Mouse (Mus musculus): ENCODE data around the gene Bag5. TPM values are rescaled to one million over a fixed set of nuclear protein-coding genes. Genes with fewer than 3 reads are reported as not detected.
"Not testable (repeated sequence)": the region's sequence is repeated elsewhere in the genome, so short reads cannot be mapped to it uniquely, and the experiment has no call there.

Bag5 gene
- polyA plus RNA-seq, 1 experiment = 40.7 TPM

DNA sequence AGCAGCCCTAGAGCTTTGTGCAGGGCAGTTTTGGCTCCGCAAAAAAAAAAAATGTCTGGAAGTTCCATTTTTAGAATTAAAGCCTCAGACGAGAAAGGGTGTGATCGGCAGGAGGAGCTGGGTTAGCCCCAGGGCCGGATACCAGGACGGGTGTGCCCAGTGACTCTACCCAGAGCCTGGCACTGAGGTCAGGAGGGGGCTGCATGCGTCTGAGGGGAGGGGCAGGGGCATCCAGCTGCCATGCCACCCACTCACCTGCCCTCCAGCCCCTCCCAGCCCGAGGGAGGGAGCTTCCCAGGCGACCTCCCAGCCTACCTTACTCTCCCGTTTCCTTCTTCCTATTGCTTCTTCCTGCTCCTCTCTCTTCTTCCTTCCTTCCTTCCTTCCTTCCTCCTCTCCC lies 40.3 kb upstream of the Bag5 start:
- TF ChIP-seq POLR2A (IDR thresholded peaks at IDR 0.05; ENCODE audit: borderline replicate concordance, extremely low read depth, insufficient read depth, insufficient read length, poor library complexity, severe bottlenecking) = no peak
- no peak for TF ChIP-seq CTCF (IDR thresholded peaks at IDR 0.05; ENCODE audit: borderline replicate concordance, extremely low read depth, insufficient read depth, insufficient read length)
- DNase-seq (ENCODE audit: low read depth) = no peak

DNA sequence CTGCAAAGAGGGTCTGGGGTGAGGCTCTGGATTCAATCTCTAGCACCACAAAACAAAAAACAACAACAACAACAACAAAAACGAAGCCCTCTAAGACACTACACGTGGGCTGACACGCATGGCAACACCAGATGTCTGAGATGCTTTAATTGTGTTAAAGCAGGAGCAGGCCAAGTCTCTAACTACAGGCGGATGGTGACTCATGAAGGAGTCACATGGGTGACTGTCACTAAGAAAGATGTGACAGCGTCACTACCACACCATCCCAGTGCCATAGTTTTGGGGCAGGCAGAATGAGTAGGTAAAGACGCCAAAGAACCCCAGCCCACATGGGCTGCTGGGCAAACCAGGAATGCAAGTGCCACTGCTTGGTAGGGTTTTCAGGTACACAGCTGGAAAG lies 39.4 kb upstream of the Bag5 start:
- DNase-seq (ENCODE audit: low read depth) = no peak
- TF ChIP-seq CTCF (IDR thresholded peaks at IDR 0.05; ENCODE audit: borderline replicate concordance, extremely low read depth, insufficient read depth, insufficient read length) (no peak), POLR2A (IDR thresholded peaks at IDR 0.05; ENCODE audit: borderline replicate concordance, extremely low read depth, insufficient read depth, insufficient read length, poor library complexity, severe bottlenecking) (no peak)

DNA sequence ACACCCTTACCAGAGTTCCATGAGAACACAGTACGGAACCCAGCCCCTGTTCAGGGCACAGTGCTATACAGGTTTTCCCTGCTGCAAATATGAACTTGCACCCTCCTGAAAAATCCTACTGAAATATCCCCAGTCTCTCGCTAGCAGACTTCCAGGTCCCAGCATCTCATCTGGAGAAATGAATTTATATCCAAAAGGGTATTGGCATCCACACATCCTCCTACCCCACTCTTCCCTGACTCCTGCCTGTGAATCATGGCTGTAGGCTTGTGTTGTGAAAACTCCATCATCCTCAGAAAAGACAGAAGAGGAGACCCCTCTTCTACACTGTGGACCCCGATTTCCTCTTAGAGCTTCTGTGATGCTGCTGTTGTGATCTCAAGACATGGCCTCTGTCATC lies 37.7 kb upstream of the Bag5 start:
- no peak for TF ChIP-seq POLR2A (IDR thresholded peaks at IDR 0.05; ENCODE audit: borderline replicate concordance, extremely low read depth, insufficient read depth, insufficient read length, poor library complexity, severe bottlenecking)
- TF ChIP-seq CTCF (IDR thresholded peaks at IDR 0.05; ENCODE audit: borderline replicate concordance, extremely low read depth, insufficient read depth, insufficient read length) = no peak
- DNase-seq (ENCODE audit: low read depth) = no peak

DNA sequence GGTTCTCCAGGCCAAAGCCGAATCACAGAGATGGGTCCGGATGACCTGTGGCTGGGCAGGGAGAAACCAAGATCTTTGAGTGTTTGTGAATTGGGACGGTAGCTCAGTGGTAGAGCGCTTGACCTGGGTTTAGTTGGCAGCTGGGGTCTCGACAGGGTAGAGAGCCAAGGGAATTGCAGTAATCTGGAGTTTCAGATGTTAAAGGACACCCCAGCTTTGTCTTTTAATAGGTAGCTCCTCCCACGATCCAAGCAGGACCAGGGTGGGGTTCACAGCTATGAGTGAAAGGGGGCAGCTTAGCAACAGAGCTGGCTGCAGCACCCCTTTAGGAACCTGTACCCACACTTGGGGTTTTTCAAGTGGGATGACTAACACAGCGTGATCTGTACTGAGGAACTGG lies 34.4 kb upstream of the Bag5 start:
- TF ChIP-seq CTCF (IDR thresholded peaks at IDR 0.05; ENCODE audit: borderline replicate concordance, extremely low read depth, insufficient read depth, insufficient read length) = no peak
- no peak for TF ChIP-seq POLR2A (IDR thresholded peaks at IDR 0.05; ENCODE audit: borderline replicate concordance, extremely low read depth, insufficient read depth, insufficient read length, poor library complexity, severe bottlenecking)
- no peak for DNase-seq (ENCODE audit: low read depth)

DNA sequence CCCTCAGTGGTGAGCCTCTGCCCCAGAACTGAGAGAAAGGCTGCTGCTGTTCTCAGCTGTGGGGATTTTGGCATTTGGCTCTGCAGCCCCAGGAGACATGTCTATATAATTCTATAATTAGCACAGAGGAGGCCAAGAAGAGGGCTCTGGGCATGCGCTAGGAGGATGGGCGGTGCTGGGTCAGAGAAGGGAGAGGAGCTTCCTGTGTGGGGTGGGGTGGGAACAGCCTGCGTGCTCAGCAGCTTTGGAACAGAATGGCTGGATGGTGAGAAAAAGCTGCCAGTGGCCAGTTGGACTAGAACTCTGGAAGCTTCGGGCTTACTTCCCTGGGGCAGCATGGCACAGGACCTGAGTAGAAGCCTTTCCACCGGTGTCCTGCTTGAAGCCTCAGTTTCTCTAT lies 33.0 kb upstream of the Bag5 start:
- DNase-seq (ENCODE audit: low read depth) = peak; percentile 57
- TF ChIP-seq CTCF (IDR thresholded peaks at IDR 0.05; ENCODE audit: borderline replicate concordance, extremely low read depth, insufficient read depth, insufficient read length) = no peak
- no peak for TF ChIP-seq POLR2A (IDR thresholded peaks at IDR 0.05; ENCODE audit: borderline replicate concordance, extremely low read depth, insufficient read depth, insufficient read length, poor library complexity, severe bottlenecking)

DNA sequence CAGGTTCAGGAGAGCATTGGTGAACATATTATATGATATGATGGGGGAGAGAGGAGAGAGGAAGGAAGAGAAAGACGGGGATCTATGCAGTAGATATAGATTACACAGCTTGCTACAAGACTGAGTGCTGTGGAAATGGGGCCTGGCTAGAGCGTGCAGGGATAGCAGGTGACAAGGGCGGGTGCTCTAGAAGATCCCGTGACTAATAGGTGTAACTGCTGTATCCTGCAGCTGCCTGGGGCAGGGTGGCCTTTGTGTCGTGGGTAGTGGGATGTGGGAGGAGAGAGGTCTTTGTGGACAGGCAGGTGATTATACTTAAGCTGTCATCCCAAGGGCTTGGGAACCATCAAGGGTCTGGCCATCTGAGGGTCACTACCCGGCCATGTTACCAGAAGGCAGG lies 32.2 kb upstream of the Bag5 start:
- DNase-seq (ENCODE audit: low read depth) = no peak
- no peak for TF ChIP-seq POLR2A (IDR thresholded peaks at IDR 0.05; ENCODE audit: borderline replicate concordance, extremely low read depth, insufficient read depth, insufficient read length, poor library complexity, severe bottlenecking)

DNA sequence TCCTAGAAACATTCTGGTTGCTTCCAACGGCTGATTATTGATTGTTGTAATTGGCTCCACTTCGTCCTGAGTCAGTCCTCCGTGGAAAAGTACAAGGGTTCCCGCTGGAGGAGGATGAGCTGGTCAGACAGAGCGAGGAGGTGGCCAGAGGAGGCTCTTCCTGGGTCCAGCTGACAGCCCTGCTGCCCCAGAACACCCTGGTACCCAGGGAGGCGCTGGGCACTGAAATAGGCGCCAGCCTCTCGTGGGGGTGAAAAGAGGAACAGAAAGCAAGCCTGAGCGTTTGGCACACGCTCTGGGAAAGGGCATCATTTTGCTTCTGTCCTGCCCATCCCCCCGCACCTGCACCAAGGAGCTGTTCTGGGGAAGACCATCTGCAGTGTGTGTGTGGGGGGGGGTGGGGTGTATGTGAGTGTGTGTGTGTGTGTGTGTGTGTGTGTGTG lies 30.9 kb upstream of the Bag5 start:
- DNase-seq (ENCODE audit: low read depth) = no peak
- TF ChIP-seq POLR2A (IDR thresholded peaks at IDR 0.05; ENCODE audit: borderline replicate concordance, extremely low read depth, insufficient read depth, insufficient read length, poor library complexity, severe bottlenecking) (no peak), CTCF (IDR thresholded peaks at IDR 0.05; ENCODE audit: borderline replicate concordance, extremely low read depth, insufficient read depth, insufficient read length) (no peak)

DNA sequence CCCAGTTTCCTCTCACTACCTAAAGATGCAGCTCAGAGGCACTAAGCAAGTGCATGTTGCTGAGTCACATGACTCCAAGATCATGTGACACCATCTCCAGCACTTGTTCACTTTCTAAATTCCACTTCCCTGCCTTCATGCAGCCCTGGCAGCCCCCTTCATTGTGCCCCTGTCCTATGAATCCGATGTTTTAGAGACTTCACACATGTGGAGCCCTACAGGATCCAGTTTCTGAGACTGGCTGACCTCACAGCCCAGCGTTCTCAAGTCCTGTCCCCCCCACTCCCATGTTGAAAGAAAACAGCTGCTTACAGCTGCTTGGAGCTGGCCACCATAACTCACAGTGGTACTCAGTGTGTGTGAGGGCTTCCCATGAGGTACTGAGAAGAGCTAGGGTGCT lies 30.4 kb upstream of the Bag5 start:
- TF ChIP-seq CTCF (IDR thresholded peaks at IDR 0.05; ENCODE audit: borderline replicate concordance, extremely low read depth, insufficient read depth, insufficient read length) = no peak
- TF ChIP-seq POLR2A (IDR thresholded peaks at IDR 0.05; ENCODE audit: borderline replicate concordance, extremely low read depth, insufficient read depth, insufficient read length, poor library complexity, severe bottlenecking) = no peak
- no peak for DNase-seq (ENCODE audit: low read depth)

DNA sequence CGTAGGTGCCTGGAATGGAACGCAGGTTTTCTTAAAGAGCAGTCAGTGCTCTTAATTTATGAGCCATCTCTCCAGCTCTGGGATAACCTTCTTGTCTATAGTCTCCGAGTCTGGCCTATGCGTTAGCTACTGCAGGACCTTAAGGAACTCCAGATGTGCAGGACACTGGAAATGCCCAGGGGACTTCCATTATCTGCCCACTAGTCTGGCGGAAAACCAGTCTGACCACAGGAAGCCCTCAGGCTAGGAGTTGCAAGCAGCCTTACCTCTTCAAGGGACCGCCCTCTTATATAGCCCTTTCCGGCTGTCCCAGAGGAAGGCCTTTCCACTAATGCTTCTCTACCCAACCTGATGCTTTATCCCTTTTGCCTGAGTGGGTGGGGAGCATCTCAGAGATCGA lies 28.3 kb upstream of the Bag5 start:
- no peak for DNase-seq (ENCODE audit: low read depth)
- TF ChIP-seq POLR2A (IDR thresholded peaks at IDR 0.05; ENCODE audit: borderline replicate concordance, extremely low read depth, insufficient read depth, insufficient read length, poor library complexity, severe bottlenecking) (no peak), CTCF (IDR thresholded peaks at IDR 0.05; ENCODE audit: borderline replicate concordance, extremely low read depth, insufficient read depth, insufficient read length) (no peak)

DNA sequence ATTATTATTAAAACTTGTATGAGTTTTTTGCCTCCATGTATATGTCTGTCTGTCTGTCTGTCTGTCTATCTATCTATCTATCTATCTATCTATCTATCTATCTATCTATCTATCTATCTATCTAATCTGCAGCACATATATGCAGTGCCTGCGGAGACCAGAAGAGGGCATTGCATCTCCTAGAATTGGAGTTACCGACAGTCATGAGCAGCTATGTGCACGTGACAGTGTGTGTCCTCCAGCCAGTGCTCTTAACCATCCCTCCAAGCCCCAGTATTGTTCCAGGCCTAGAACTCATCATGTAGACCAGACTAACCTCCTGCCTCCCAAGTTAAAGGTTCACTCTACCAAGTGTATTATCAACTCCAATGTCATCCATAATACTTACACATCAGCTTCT lies 25.7 kb upstream of the Bag5 start:
- TF ChIP-seq POLR2A (IDR thresholded peaks at IDR 0.05; ENCODE audit: borderline replicate concordance, extremely low read depth, insufficient read depth, insufficient read length, poor library complexity, severe bottlenecking) (no peak), CTCF (IDR thresholded peaks at IDR 0.05; ENCODE audit: borderline replicate concordance, extremely low read depth, insufficient read depth, insufficient read length) (peak; percentile 57; the same call in 1 of the 2 replicates)
- DNase-seq (ENCODE audit: low read depth) = peak; percentile 64

DNA sequence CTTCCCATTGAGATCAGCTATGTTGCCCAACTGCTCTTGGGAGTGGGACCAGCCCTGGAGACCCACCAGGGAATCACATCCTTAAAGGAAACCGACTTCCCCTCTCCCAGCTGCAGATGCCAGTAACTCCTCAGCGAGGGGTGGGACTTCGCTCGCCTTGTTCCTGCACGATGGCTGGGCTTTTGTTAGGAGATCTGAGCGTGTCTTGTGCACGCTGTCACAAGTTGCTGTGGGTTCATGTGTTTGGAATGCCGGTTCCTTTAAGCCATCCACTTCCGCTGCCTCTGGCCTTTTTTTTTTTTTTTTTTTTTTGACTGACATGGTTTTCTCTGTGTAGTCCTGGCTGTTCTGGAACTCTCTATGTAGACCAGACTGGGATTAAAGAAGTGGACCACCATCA lies 24.3 kb upstream of the Bag5 start:
- DNase-seq (ENCODE audit: low read depth) = no peak
- TF ChIP-seq POLR2A (IDR thresholded peaks at IDR 0.05; ENCODE audit: borderline replicate concordance, extremely low read depth, insufficient read depth, insufficient read length, poor library complexity, severe bottlenecking) (no peak), CTCF (IDR thresholded peaks at IDR 0.05; ENCODE audit: borderline replicate concordance, extremely low read depth, insufficient read depth, insufficient read length) (no peak)

DNA sequence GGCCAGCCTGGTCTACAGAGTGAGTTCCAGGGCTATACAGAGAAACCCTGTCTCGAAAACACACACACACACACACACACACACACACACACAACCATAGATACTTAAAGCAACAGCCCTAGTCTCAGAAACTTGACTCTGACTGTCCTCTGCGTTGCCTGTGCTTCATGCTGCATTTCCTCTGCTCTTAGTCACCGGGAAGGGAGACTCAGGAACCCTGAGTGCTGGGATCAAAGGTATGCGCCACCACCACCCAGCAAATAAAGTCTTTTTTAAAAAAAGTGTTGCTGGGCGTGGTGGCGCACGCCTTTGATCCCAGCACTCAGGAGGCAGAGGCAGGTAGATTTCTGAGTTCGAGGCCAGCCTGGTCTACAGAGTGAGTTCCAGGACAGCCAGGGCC lies 23.6 kb upstream of the Bag5 start:
- DNase-seq (ENCODE audit: low read depth) = not testable (repeated sequence)

DNA sequence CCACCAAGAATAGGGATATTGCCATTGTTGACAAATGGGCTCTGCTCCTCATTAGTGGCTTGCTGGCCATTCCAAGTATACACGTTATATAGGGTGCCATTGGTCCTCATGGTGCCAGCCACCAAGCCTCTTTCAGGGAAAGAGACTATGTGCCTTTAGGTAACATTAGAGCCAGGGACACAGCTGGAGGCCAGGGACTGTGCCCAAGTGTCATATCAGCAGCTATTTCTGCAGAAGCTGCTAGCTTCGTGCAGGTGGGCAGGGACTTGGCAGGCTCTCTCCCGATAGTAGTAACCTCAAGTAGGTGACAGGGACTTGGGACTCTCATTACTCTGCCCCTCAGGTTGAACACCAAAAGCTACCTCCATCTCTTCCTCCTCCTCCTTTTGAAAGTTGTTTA lies 21.9 kb upstream of the Bag5 start:
- DNase-seq (ENCODE audit: low read depth) = no peak

More for the DNA sequence above, 21.9 kb upstream of the Bag5 start:
- no peak for TF ChIP-seq CTCF (IDR thresholded peaks at IDR 0.05; ENCODE audit: borderline replicate concordance, extremely low read depth, insufficient read depth, insufficient read length)
- TF ChIP-seq POLR2A (IDR thresholded peaks at IDR 0.05; ENCODE audit: borderline replicate concordance, extremely low read depth, insufficient read depth, insufficient read length, poor library complexity, severe bottlenecking) = no peak
